Mouse (Mus musculus) stomach, embryonic 14.5 days (tissue): Measurements from ENCODE around the gene Fbxo17. TPM values are rescaled to one million over a fixed set of nuclear protein-coding genes. Genes with fewer than 3 reads are reported as not detected.

ENCODE experiments used
- ATAC-seq: fragments of 200-750 bp; cut with Nextera tagmentation; 2 replicates; pipeline ENCODE4 v1.8.0; 2017; ENCODE audit warnings: low read depth, moderate TSS enrichment; ENCODE audit not compliant: insufficient number of reproducible peaks, insufficient read depth, low FRiP score
- H3K27ac ChIP-seq: fragments of 300-500 bp; sonication (generic); 2 replicates; pipeline ENCODE4 v1.5.1; 2014; ENCODE audit warnings: mild to moderate bottlenecking, low read length, moderate library complexity, mixed read lengths
- H3K27me3 ChIP-seq: fragments of 300-500 bp; sonication (generic); 2 replicates; pipeline ENCODE4 v1.6.1; 2014; ENCODE audit warnings: low read length, control low read depth, mixed read lengths; ENCODE audit not compliant: control insufficient read depth, insufficient read depth
- H3K36me3 ChIP-seq: fragments of 300-500 bp; sonication (generic); 2 replicates; pipeline ENCODE4 v1.6.1; 2014; ENCODE audit warnings: mild to moderate bottlenecking, control low read depth, low read length, moderate library complexity, mixed read lengths; ENCODE audit not compliant: control insufficient read depth, insufficient read depth
- H3K4me1 ChIP-seq: fragments of 300-500 bp; sonication (generic); 2 replicates; pipeline ENCODE4 v1.6.1; 2014; ENCODE audit warnings: low read length, control low read depth, mixed read lengths; ENCODE audit not compliant: control insufficient read depth, insufficient read depth
- H3K4me2 ChIP-seq: fragments of 300-500 bp; sonication (generic); replicated peaks from 2 replicates; pipeline ENCODE4 v1.6.1; 2014; ENCODE audit warnings: low read depth, low read length, control low read depth
- H3K4me3 ChIP-seq: fragments of 300-500 bp; sonication (generic); 2 replicates; pipeline ENCODE4 v1.5.1; 2014; ENCODE audit warnings: low read depth, low read length, control low read depth
- H3K9ac ChIP-seq: fragments of 300-500 bp; sonication (generic); replicated peaks from 2 replicates; pipeline ENCODE4 v1.6.1; 2014; ENCODE audit warnings: low read depth, mild to moderate bottlenecking, control low read depth, low read length, moderate library complexity, mixed read lengths
- H3K9me3 ChIP-seq: fragments of 300-500 bp; sonication (generic); 2 replicates; pipeline ENCODE4 v1.6.1; 2016; ENCODE audit warnings: low read depth, low read length, control low read depth; ENCODE audit not compliant: control insufficient read depth
- WGBS: fragments of 180-500 bp; shearing (Covaris S2); extraction: QIAGEN DNeasy Blood & Tissue Kit; methylation state at CpG from one replicate; pipeline ENCODE4 v1.1.7; 2014; 5-methylcytosine and 5-hydroxymethylcytosine counted together
- polyA plus RNA-seq: library from polyadenylated mRNA; unstranded; fragments of >200 nt; fragmentation: Nextera tagmentation; extraction: Ambion mirVana; gene quantifications from 2 replicates; pipeline ENCODE4 v1.2.1, GENCODE M21; 2014

Fbxo17 gene
- polyA plus RNA-seq, 1 experiment from 2014 or later, result 12.1 TPM

GRCm38 (mm10) chr7:28774164-28774563, 57.6 kb downstream of the Fbxo17 start:
- H3K4me3 ChIP-seq, result no peak overlapping the region
- no peaks in the 10 kb centered on the region for H3K27me3 ChIP-seq
- H3K27ac ChIP-seq, result no peak overlapping the region
- H3K36me3 ChIP-seq, result peaks cover 10% of the 10 kb centered on the region
- no peak overlapping the region for H3K4me2 ChIP-seq
- 86% methylated on average over 12 of the region's 12 CpGs for WGBS
- no peaks in the 10 kb centered on the region for H3K4me1 ChIP-seq
- no peak overlapping the region for H3K9ac ChIP-seq
- no peaks in the 10 kb centered on the region for H3K9me3 ChIP-seq
- no peak for ATAC-seq

GRCm38 (mm10) chr7:28775129-28775528, 58.5 kb downstream of the Fbxo17 start:
- Histone ChIP-seq H3K9ac (no peak overlapping the region), H3K27me3 (no peaks in the 10 kb centered on the region), H3K4me3 (no peak overlapping the region), H3K4me2 (no peak overlapping the region), H3K36me3 (peaks cover 10% of the 10 kb centered on the region), H3K9me3 (no peaks in the 10 kb centered on the region), H3K4me1 (peaks cover under 1% of the 10 kb centered on the region; the same call in 1 of the 2 replicates), H3K27ac (no peak overlapping the region)
- no peak for ATAC-seq
- 86% methylated on average over 7 of the region's 7 CpGs for WGBS

GRCm38 (mm10) chr7:28778825-28779224, 62.2 kb downstream of the Fbxo17 start:
- ATAC-seq, result no peak
- Histone ChIP-seq H3K27me3 (no peaks in the 10 kb centered on the region), H3K27ac (no peak overlapping the region), H3K4me1 (peaks cover 5% of the 10 kb centered on the region; the same call in 1 of the 2 replicates), H3K4me2 (no peak overlapping the region), H3K9me3 (no peaks in the 10 kb centered on the region), H3K36me3 (peaks cover 9% of the 10 kb centered on the region), H3K4me3 (no peak overlapping the region), H3K9ac (no peak overlapping the region)
- 77% methylated on average over 9 of the region's 9 CpGs for WGBS

- WGBS, result 39% methylated on average over 6 of the region's 6 CpGs
- H3K27ac ChIP-seq, result peak overlapping the region; percentile 55; the same call in 1 of the 2 replicates
- peaks cover 12% of the 10 kb centered on the region for H3K36me3 ChIP-seq
- no peak overlapping the region for H3K9ac ChIP-seq
- H3K4me2 ChIP-seq, result no peak overlapping the region
- no peak overlapping the region for H3K4me3 ChIP-seq
- peaks cover 5% of the 10 kb centered on the region; the same call in 1 of the 2 replicates for H3K4me1 ChIP-seq
- no peaks in the 10 kb centered on the region for H3K27me3 ChIP-seq
- peak; percentile 70; the same call in 1 of the 2 replicates for ATAC-seq
- no peaks in the 10 kb centered on the region for H3K9me3 ChIP-seq
Measured at GRCm38 (mm10) chr7:28780067-28780658, 63.6 kb downstream of the Fbxo17 start.

GRCm38 (mm10) chr7:28780857-28781256, 64.3 kb downstream of the Fbxo17 start:
- WGBS, result 76% methylated on average over 7 of the region's 7 CpGs
- Histone ChIP-seq H3K36me3 (peaks cover 12% of the 10 kb centered on the region), H3K9ac (no peak overlapping the region)

DNA sequence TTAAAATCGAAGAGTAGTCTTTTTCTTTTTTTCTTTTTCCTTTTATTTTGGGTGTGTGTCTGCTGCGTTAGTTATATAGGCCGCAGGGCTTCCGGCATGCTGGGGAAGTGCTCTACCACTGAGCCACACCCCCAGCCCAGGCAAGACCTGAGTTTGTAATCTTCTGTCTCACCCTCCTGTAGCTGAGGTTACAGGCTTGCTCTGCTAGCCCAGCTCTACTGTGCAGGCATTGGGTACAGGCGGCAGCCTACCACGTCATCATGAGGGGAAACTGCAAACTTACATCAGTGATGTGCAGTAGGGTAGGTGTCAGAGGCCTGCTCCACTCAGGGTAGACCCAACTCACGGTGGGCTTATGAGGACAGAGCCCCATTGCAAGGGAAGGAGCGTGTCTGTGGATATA, 64.7 kb downstream of the Fbxo17 start:
- Histone ChIP-seq H3K36me3 (peaks cover 15% of the 10 kb centered on the region), H3K27me3 (no peaks in the 10 kb centered on the region), H3K9me3 (no peaks in the 10 kb centered on the region), H3K27ac (no peak overlapping the region), H3K9ac (no peak overlapping the region), H3K4me3 (no peak overlapping the region), H3K4me1 (peaks cover 5% of the 10 kb centered on the region; the same call in 1 of the 2 replicates), H3K4me2 (no peak overlapping the region)
- WGBS, result 90% methylated on average over 8 of the region's 8 CpGs
- ATAC-seq, result no peak

More at GRCm38 (mm10) chr7:28780857-28781256, 64.3 kb downstream of the Fbxo17 start:
- Histone ChIP-seq H3K4me1 (peaks cover 5% of the 10 kb centered on the region; the same call in 1 of the 2 replicates), H3K27ac (no peak overlapping the region; the same call in 1 of the 2 replicates), H3K4me2 (no peak overlapping the region), H3K4me3 (no peak overlapping the region), H3K27me3 (no peaks in the 10 kb centered on the region), H3K9me3 (no peaks in the 10 kb centered on the region)
- no peak for ATAC-seq

- no peak overlapping the region for H3K4me2 ChIP-seq
- no peaks in the 10 kb centered on the region for H3K9me3 ChIP-seq
- WGBS, result 77% methylated on average over 5 of the region's 5 CpGs
- H3K4me3 ChIP-seq, result no peak overlapping the region
- no peak for ATAC-seq
- peaks cover 8% of the 10 kb centered on the region for H3K36me3 ChIP-seq
- H3K4me1 ChIP-seq, result peaks cover 18% of the 10 kb centered on the region
- H3K27ac ChIP-seq, result no peak overlapping the region
- no peak overlapping the region for H3K9ac ChIP-seq
- no peaks in the 10 kb centered on the region for H3K27me3 ChIP-seq
Measured at GRCm38 (mm10) chr7:28785161-28785560, 68.6 kb downstream of the Fbxo17 start.
